Mouse (Mus musculus) CH12.LX (cell line): ENCODE results near the gene Tbc1d2.

Experiments used
- CHD2 ChIP-seq: IDR thresholded peaks from 2 replicates; pipeline ENCODE4 v1.6.1; 2011; ENCODE audit warnings: low read length, improper control_type of control experiment
- HCFC1 ChIP-seq: IDR thresholded peaks from 2 replicates; pipeline ENCODE4 v1.6.1; 2012; ENCODE audit warnings: low read depth, mild to moderate bottlenecking, inconsistent platforms, low read length, improper control_type of control experiment
- IRF4 ChIP-seq: IDR thresholded peaks from 2 replicates; pipeline ENCODE4 v1.6.1; 2014; ENCODE audit warnings: low read depth, mild to moderate bottlenecking, inconsistent platforms, low read length, improper control_type of control experiment
- SIN3A ChIP-seq: IDR thresholded peaks from 2 replicates; pipeline ENCODE4 v1.6.1; 2012; ENCODE audit warnings: low read length, improper control_type of control experiment, inconsistent platforms

- TF ChIP-seq SIN3A (no peak), CHD2 (no peak), HCFC1 (no peak), IRF4 (no peak)
Observed at GRCm38 (mm10) chr4:46623007-46623406, 27.0 kb downstream of the Tbc1d2 start.
